Mouse (Mus musculus): ENCODE data around the gene Olfr15.
"Not testable (repeated sequence)": the region's sequence is repeated elsewhere in the genome, so short reads cannot be mapped to it uniquely, and the experiment has no call there.

The Olfr15 gene

GRCm38 (mm10) chr16:3830588-3831109 is at the start of gene Olfr15:
Gene Olfr15 (plus strand): TSS chr16:3830878.
- no peak for DNase-seq (ENCODE audit: low spot score)

GRCm38 (mm10) chr16:3781237-3781636 is 49.4 kb upstream of the Olfr15 start:
- DNase-seq (ENCODE audit: low spot score): no peak

DNA sequence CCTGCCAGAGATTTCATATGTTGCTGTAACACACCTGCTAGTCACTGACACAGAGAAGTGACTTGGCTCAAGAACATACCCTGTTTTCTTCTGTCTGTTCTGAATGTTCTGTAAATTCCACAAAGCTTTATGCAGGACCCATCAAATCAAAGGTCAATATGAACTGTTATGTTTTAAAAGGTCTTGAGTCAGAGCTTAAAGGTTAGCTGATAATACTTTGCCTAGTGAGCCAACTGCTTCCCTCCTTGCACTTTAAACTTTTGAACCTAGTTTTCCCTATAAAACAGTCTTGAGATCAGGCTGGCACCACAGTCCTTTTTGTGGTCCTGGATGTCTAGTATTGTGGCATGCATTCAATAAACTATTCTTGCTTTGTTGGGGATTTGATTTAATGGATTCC is 42.3 kb upstream of the Olfr15 start:
- DNase-seq (ENCODE audit: low spot score): no peak

DNA sequence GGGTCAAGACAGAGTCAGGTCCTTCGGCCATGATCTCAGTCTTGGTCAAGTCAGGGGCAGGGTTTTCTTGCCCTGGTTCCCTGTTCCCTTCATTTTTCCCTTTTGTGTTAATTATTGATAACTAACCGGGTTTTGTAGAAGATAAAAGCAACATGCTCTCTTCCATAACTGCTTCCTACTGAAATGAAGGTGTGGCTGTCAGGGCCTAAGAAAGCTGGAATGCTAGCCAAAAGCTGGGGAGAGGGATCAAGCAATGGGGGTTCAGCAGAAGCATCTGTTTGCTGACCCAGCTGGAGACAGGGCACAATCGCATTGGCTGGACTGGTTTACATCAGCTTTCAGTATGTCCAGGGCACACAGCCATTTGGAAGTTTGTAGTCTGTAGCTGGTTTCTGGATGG is 22.5 kb upstream of the Olfr15 start:
- DNase-seq (ENCODE audit: low spot score): no peak

GRCm38 (mm10) chr16:3814667-3815066 is 16.0 kb upstream of the Olfr15 start:
- DNase-seq (ENCODE audit: low spot score): not testable (repeated sequence)

GRCm38 (mm10) chr16:3820202-3820601 is 10.5 kb upstream of the Olfr15 start:
- DNase-seq (ENCODE audit: low spot score): no peak

DNA sequence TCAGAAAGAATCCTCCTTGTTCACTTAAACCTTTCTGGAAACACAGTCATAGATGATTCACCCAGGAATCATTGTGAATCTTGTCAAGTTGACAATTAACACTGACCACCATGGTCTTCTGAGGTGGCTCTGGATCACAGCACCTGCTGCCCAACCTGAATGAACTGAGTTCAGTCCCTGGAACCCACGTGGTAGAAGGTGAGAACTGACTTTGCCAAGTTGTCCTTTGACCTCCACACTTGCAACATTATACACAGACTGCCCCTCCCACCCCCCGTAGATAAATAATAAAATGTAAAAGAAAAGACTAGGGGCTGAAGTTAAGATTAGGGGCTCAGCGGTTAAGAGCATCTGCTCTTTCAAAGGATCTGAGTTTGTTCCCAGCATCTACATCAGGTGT is 2.7 kb upstream of the Olfr15 start:
- DNase-seq (ENCODE audit: low spot score): no peak

DNA sequence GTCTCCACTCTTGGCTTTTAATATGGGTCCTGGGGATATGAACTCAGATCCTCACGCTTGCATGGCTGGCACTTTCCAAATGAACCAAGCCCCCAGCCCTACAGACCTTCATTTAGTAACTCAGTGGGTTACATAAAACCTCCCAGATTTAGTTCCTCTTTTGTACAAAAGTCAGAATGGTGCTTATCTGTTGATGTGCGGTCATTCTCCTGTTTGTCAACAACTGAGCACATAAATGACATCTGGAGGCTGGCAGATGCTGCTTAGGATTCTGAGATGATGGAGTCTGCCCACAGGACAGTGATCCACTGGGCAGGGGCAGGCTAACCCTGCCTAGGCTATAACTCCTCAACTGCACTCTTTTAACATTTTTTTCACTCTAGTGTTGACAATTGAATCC is 951 bp upstream of the Olfr15 start:
- DNase-seq (ENCODE audit: low spot score): no peak

- DNase-seq (ENCODE audit: low spot score): no peak
These were observed 4.8 kb downstream of the Olfr15 start for GRCm38 (mm10) chr16:3835461-3835860.

GRCm38 (mm10) chr16:3839157-3839885 is 8.6 kb downstream of the Olfr15 start:
- no peak for DNase-seq (ENCODE audit: low spot score)

GRCm38 (mm10) chr16:3842989-3843388 is 12.3 kb downstream of the Olfr15 start:
- DNase-seq (ENCODE audit: low spot score): peak; percentile 36

DNA sequence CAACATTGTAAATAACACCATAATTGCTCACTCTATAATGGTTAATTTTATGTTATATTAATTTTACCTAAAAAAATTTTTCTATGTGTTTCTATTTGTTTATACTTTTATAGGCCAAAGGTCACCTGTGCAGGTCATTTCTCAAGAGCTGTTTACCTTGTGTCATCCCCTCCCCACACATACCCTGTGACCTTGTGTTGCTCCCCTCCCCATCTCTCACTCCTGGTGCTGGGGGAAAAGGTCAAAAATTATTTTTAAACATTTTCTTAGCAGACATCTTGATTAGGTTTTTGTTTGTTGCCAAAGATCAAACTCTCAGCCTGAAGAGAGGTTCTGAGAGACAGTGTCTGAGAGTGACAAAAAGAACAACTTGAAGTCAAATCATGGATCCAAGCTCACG is 13.1 kb downstream of the Olfr15 start:
- DNase-seq (ENCODE audit: low spot score): no peak

DNA sequence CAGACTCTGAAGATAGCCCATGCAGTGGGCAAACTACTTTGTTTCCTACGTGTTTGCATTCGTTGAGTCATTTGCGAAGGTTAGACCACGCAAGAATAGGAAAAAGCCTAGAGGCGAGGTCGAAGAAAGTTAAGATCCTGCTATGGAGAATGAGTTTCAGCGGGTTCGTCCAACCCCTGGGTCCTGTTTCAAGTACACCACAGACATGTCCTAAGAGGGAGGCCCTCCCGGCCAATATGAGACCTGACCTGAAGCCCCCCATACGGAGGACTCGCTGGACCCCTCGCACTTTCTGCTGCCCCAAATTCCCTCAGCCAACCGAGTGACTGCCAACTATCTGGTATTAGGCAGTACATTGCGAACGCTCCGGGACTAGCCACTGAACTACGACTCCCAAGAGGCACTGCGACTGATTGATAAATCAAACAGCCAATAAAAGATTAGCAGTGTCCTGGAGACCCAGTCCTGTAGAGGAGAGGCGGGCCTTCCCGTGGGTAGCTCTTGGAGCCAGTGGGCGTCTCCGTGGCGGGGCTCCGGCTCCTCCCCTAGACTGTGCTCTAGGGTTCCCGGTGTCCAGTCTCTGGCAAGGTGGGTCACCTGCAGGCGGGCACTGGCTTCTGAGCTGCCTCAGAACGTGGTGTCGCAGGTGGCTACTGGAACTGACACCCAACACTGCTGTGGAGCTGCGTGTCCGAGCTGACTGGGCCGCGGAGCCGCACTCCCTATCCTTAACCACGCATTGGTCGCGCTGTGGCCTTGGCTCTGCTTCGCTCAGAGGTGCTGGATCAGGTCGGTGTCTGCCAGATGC is 16.2 kb downstream of the Olfr15 start, which contains the start of gene Zfp174:
Gene Zfp174, plus strand, starts transcription at position 558 of the 808 bp plus-strand sequence.
- DNase-seq (ENCODE audit: low spot score): peak; percentile 96

DNA sequence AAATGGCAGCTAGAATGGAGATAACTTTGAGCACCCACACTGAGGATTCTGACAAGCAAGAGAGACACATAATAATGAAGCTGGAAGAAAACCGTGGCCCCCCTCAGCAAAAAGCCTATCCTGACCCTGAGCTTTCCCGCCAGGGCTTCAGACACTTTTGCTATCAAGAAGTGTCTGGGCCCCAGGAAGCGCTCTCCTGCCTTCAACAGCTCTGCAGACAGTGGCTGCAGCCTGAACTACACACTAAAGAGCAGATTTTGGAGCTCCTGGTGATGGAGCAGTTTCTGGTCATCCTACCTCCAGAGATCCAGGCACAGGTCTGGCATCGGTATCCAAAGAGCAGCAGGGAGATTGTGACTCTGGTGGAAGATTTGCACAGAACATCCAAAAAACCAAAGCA is 17.2 kb downstream of the Olfr15 start:
- no peak for DNase-seq (ENCODE audit: low spot score)

DNA sequence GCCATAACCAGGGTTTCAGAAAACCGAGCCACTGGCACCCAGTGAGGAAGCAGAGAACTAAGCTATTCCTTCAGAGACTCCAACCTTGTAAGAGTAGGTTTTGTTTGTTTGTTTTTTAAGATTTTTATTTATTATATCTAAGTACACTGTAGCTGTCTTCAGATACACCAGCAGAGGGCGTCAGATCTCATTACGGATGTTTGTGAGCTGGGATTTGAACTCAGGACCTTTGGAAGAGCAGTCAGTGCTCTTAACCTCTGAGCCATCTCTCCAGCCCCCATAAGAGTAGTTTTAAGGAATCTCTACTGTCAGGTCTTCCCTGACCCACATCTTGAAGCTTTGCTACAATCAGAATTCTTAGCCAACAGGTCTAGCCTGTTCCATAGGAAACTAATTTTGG is 17.7 kb downstream of the Olfr15 start:
- no peak for DNase-seq (ENCODE audit: low spot score)

DNA sequence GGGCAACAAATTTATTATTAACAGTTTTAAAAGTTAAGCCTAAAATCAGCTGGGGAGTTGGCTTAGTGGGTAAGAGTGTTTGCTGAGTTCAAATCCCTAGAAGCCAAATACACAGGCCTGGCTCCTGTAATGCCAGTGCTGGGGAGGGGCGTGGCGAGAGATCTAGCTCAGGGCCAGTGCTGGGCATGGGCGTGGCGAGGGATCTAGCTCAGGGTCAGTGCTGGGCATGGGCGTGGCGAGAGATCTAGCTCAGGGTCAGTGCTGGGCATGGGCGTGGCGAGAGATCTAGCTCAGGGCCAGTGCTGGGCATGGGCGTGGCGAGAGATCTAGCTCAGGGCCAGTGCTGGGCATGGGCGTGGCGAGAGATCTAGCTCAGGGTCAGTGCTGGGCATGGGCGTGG is 20.6 kb downstream of the Olfr15 start:
- not testable (repeated sequence) for DNase-seq (ENCODE audit: low spot score)

- no peak for DNase-seq (ENCODE audit: low spot score)
These were observed 21.9 kb downstream of the Olfr15 start for GRCm38 (mm10) chr16:3852586-3852985.

DNA sequence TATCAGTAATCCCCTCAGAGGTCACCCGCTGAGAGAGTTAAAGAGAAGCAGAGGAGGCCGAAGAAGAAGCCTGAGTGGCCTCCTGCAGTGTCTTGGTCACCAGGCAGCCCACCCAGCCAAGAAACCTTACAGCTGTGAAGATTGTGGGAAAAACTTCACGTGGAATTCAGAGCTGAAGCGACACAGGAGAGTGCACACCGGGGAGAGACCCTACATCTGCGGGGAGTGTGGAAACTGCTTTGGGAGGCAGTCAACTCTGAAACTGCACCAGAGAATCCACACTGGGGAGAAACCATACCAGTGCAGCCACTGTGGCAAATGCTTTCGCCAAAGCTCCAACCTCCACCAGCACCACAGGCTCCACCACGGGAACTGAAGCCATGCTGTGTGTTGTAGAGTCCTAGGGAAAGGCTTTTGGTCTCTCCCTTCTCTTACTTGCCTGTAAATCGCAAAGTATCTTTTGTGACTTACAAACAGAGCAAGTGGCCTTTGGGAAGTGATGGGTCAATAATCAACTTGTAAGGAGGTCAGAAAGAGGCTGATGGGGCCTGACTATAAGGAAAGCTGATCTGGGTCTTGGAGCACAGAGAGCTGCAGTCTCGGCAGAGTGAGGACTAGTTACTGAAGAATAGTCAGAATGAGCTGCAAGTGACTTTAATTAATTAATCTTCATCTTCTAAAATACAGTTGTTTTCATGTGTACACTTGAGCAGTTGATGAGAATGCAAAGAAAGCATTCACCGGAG is 23.9 kb downstream of the Olfr15 start:
- DNase-seq (ENCODE audit: low spot score): no peak

DNA sequence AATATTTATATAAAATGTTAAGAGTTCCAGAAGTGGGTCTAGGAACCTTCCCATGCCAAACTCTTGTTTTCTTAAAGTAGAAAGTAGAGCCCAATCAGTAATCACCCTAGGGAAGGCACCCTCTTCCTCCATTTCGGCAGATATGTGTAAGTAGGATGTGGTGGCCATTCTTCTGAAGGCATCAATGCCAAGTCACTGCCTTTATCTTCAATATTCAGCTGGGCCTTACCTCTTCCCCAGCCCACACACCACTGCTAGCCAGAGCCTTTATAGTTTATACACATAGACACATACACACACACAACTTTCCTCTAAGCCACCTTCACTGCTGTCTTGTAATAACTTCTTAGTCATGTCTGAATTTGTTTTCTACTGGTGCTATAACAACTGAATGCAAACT is 25.1 kb downstream of the Olfr15 start:
- DNase-seq (ENCODE audit: low spot score): no peak

GRCm38 (mm10) chr16:3859254-3859653 is 28.6 kb downstream of the Olfr15 start:
- DNase-seq (ENCODE audit: low spot score): no peak

DNA sequence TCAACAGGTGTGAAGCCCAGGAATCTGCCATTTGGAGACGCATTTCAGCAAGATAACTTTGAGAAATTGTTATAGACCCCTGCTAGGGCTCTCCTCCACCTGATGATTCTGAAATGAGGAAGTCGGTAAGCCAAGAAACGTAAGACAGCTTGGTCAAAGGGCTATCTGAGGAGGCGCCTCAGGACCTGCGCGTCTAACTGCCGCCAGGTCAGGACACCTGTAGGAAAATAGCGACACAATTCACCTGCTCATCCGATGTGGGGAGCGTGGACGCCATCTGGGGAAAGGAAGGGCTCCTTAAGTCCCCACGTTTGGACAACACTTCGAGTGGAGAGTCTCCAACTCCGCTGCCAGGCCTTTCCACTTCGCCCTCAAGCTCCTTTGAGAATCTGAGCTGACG is 41.1 kb downstream of the Olfr15 start:
- no peak for DNase-seq (ENCODE audit: low spot score)
